Mouse (Mus musculus): ENCODE results near the gene Cyp24a1. TPM values are rescaled to one million over a fixed set of nuclear protein-coding genes. Genes with fewer than 3 reads are reported as not detected.
A peak's percentile ranks its signal among the peaks of the same experiment; 100 is the strongest.

Cyp24a1 gene
- not detected for total RNA-seq (2021)
- long read RNA-seq, experiment 1: 0 reads
- long read RNA-seq, experiment 2: 0 reads

GRCm38 (mm10) chr2:170497091-170497566, at the start of gene Cyp24a1:
Cyp24a1 (minus strand) TSS chr2:170497145.
- intact Hi-C loops (cut with DNase I; ENCODE audit: low total_unique reads): no loop called here

GRCm38 (mm10) chr2:170545745-170546144, 48.8 kb upstream of the Cyp24a1 start:
- no peak for DNase-seq
- intact Hi-C loops (cut with DNase I; ENCODE audit: low total_unique reads): no loop called here

More at GRCm38 (mm10) chr2:170497091-170497566, at the start of gene Cyp24a1:
- peak; percentile 69 for DNase-seq

- intact Hi-C loops (cut with DNase I; ENCODE audit: low total_unique reads): no loop called here
- no peak for DNase-seq
These were observed 48.0 kb upstream of the Cyp24a1 start for GRCm38 (mm10) chr2:170544950-170545349.

- intact Hi-C loops (cut with DNase I; ENCODE audit: low total_unique reads): no loop called here
- DNase-seq: no peak
These were observed 47.2 kb upstream of the Cyp24a1 start for GRCm38 (mm10) chr2:170544159-170544558.

GRCm38 (mm10) chr2:170543625-170544024, 46.7 kb upstream of the Cyp24a1 start:
- intact Hi-C loops (cut with DNase I; ENCODE audit: low total_unique reads): no loop called here
- no peak for DNase-seq

GRCm38 (mm10) chr2:170539211-170539610, 42.3 kb upstream of the Cyp24a1 start:
- intact Hi-C loops (cut with DNase I; ENCODE audit: low total_unique reads): no loop called here
- no peak for DNase-seq

- intact Hi-C loops (cut with DNase I; ENCODE audit: low total_unique reads): no loop called here
- DNase-seq: no peak
These were observed 38.9 kb upstream of the Cyp24a1 start for GRCm38 (mm10) chr2:170535841-170536240.

GRCm38 (mm10) chr2:170534803-170535174, 37.8 kb upstream of the Cyp24a1 start:
- no peak for DNase-seq
- intact Hi-C loops (cut with DNase I; ENCODE audit: low total_unique reads): no loop called here

- intact Hi-C loops (cut with DNase I; ENCODE audit: low total_unique reads): no loop called here
- no peak for DNase-seq
These were observed 37.3 kb upstream of the Cyp24a1 start for GRCm38 (mm10) chr2:170534116-170534802.

- intact Hi-C loops (cut with DNase I; ENCODE audit: low total_unique reads): no loop called here
- DNase-seq: no peak
These were observed 33.3 kb upstream of the Cyp24a1 start for GRCm38 (mm10) chr2:170530256-170530655.

GRCm38 (mm10) chr2:170529766-170530165, 32.8 kb upstream of the Cyp24a1 start:
- DNase-seq: no peak
- intact Hi-C loops (cut with DNase I; ENCODE audit: low total_unique reads): no loop called here

GRCm38 (mm10) chr2:170528061-170528460, 31.1 kb upstream of the Cyp24a1 start:
- intact Hi-C loops (cut with DNase I; ENCODE audit: low total_unique reads): no loop called here
- DNase-seq: no peak

- intact Hi-C loops (cut with DNase I; ENCODE audit: low total_unique reads): no loop called here
- no peak for DNase-seq
These were observed 29.6 kb upstream of the Cyp24a1 start for GRCm38 (mm10) chr2:170526513-170526912.

- DNase-seq: peak; percentile 43
- intact Hi-C loops (cut with DNase I; ENCODE audit: low total_unique reads): loop anchor here (1.0 to 5.0 kb wide), 2 partner anchors 78 to 352 kb away; no protein-coding TSS in a partner anchor
These were observed 23.5 kb upstream of the Cyp24a1 start for GRCm38 (mm10) chr2:170520321-170520971.

- intact Hi-C loops (cut with DNase I; ENCODE audit: low total_unique reads): no loop called here
- no peak for DNase-seq
These were observed 16.8 kb upstream of the Cyp24a1 start for GRCm38 (mm10) chr2:170513756-170514155.

GRCm38 (mm10) chr2:170511073-170511891, 14.3 kb upstream of the Cyp24a1 start:
- intact Hi-C loops (cut with DNase I; ENCODE audit: low total_unique reads): no loop called here
- DNase-seq: peak; percentile 89

- intact Hi-C loops (cut with DNase I; ENCODE audit: low total_unique reads): loop anchor here (2.0 to 5.0 kb wide), 2 partner anchors 37 to 58 kb away; no protein-coding TSS in a partner anchor
These were observed 11.9 kb upstream of the Cyp24a1 start for GRCm38 (mm10) chr2:170508821-170509220.

GRCm38 (mm10) chr2:170507734-170508133, 10.8 kb upstream of the Cyp24a1 start:
- DNase-seq: peak; percentile 70
- intact Hi-C loops (cut with DNase I; ENCODE audit: low total_unique reads): loop anchor here (2.0 to 5.0 kb wide), 2 partner anchors 35 to 57 kb away; no protein-coding TSS in a partner anchor

More at GRCm38 (mm10) chr2:170508821-170509220, 11.9 kb upstream of the Cyp24a1 start:
- DNase-seq: peak; percentile 84

GRCm38 (mm10) chr2:170503983-170504382, 7.0 kb upstream of the Cyp24a1 start:
- DNase-seq: no peak
- intact Hi-C loops (cut with DNase I; ENCODE audit: low total_unique reads): loop anchor here (5.0 kb wide), 1 partner anchor 157 kb away; no protein-coding TSS in a partner anchor

- intact Hi-C loops (cut with DNase I; ENCODE audit: low total_unique reads): loop anchor here (5.0 kb wide), 1 partner anchor 156 kb away; no protein-coding TSS in a partner anchor
- DNase-seq: no peak
These were observed 6.4 kb upstream of the Cyp24a1 start for GRCm38 (mm10) chr2:170503343-170503742.
